Mouse (Mus musculus): ENCODE measurements at regions not wholly inside any gene's neighbourhood (a gene's known extent, or its start where the extent isn't known, plus 50 kb on each side); places are given as distances from the start of the nearest gene placed in this dataset.

DNA sequence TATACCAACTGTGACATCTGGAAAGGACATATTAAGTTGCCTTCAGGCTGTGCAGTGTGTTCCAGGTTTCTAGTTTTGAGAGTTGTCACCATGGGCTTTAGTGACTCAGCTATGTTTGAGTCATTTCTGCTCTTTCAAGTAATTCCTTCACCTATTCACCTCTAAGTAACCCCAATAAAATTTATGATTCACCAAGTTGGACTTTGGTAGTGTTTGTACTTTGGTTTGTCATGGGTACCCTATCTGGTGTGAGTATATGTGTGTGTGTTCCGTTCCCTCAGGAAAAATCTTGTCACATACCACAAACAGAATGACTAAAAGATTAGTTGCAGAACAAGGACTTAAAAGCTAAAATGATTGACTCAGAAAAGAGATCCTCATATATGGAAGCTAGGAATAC is 76.8 kb upstream of the Crbn start:
- Histone ChIP-seq H3K36me3 (ENCODE audit: control insufficient read depth, insufficient read depth, low read length) (no peaks in the 10 kb centered on the region), H3K27me3 (replicated peaks; ENCODE audit: control insufficient read depth, insufficient read depth, low read length) (no peaks in the 10 kb centered on the region), H3K4me1 (ENCODE audit: control insufficient read depth, insufficient read depth, low read length) (no peaks in the 10 kb centered on the region), H3K4me3 (ENCODE audit: insufficient read depth, low read depth, low read length) (no peak overlapping the region), H3K27ac (ENCODE audit: insufficient read depth, low read depth, low read length) (no peak overlapping the region)
- peak; percentile 2 for DNase-seq
- no peak for TF ChIP-seq POLR2A (IDR thresholded peaks at IDR 0.05; ENCODE audit: low read depth, low read length)
- TF ChIP-seq CTCF (conservative IDR thresholded peaks at IDR 0.05; ENCODE audit: insufficient read depth, insufficient read length, low read depth, low read length): no peak
- 70% methylated on average over 1 of the region's 1 CpGs for WGBS

DNA sequence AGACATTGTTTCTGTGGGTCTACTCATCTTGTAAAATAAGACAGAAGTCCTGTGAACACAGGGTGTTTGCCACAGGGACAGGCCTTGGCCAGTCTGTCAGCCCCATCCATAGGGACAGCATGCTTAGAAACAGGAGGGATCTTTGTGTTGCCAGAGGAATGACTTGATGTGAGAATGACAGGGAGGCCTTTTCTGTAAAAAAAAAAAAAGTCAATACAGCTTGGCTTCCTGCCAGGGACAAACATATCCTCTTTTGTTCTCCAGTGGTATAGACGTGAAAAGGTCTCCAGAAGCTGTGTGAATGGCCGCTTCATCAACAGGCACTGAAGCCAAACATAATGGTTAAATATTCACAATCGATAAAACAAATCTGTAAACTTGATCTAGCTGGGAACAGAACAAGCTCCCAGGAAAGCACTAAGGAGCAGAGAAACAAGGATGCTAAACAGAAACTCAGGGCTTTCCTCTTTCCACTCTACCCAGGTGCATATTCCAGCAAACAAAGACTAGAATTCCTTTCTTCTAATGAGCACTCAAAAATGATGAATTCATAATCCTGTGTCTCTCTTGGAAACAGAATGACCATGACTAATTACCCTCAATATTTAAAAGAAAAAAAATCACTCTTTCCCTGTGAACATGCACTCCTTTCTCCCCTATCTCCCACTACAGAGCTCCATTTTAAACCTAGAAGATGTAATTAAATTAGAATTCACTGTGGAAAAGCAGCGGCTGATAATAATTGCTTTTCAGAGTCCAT is 92.2 kb upstream of the Crbn start:
- TF ChIP-seq CTCF (conservative IDR thresholded peaks at IDR 0.05; ENCODE audit: insufficient read depth, insufficient read length, low read depth, low read length) (no peak), POLR2A (IDR thresholded peaks at IDR 0.05; ENCODE audit: low read depth, low read length) (no peak)
- no peak overlapping the region for H3K4me3 ChIP-seq (ENCODE audit: insufficient read depth, low read depth, low read length)
- H3K36me3 ChIP-seq (ENCODE audit: control insufficient read depth, insufficient read depth, low read length): no peaks in the 10 kb centered on the region
- DNase-seq: no peak
- WGBS: 59% methylated on average over 4 of the region's 4 CpGs
- H3K4me1 ChIP-seq (ENCODE audit: control insufficient read depth, insufficient read depth, low read length): no peaks in the 10 kb centered on the region
- H3K27ac ChIP-seq (ENCODE audit: insufficient read depth, low read depth, low read length): no peak overlapping the region
- no peaks in the 10 kb centered on the region for H3K27me3 ChIP-seq (replicated peaks; ENCODE audit: control insufficient read depth, insufficient read depth, low read length)

DNA sequence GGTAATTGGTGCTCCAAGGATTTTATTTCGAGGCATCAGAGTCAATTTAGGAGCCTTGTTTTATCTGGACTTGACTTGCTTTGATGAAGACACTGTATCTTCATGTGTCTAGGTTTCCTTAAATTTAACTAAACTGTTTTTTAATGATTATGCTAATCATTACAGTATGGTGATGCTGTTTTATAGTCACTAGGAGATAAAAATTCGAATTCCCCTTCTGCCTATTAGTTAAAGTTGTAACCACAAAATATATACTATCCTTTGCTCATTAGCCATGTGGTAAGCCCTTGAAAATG is 92.7 kb upstream of the Crbn start:
- no peak for DNase-seq
- no peaks in the 10 kb centered on the region for H3K36me3 ChIP-seq (ENCODE audit: control insufficient read depth, insufficient read depth, low read length)
- no peaks in the 10 kb centered on the region for H3K4me1 ChIP-seq (ENCODE audit: control insufficient read depth, insufficient read depth, low read length)
- no peak overlapping the region for H3K4me3 ChIP-seq (ENCODE audit: insufficient read depth, low read depth, low read length)
- H3K27ac ChIP-seq (ENCODE audit: insufficient read depth, low read depth, low read length): no peak overlapping the region
- WGBS: 47% methylated on average over 2 of the region's 2 CpGs
- no peaks in the 10 kb centered on the region for H3K27me3 ChIP-seq (replicated peaks; ENCODE audit: control insufficient read depth, insufficient read depth, low read length)
- TF ChIP-seq CTCF (conservative IDR thresholded peaks at IDR 0.05; ENCODE audit: insufficient read depth, insufficient read length, low read depth, low read length): no peak
- TF ChIP-seq POLR2A (IDR thresholded peaks at IDR 0.05; ENCODE audit: low read depth, low read length): no peak

DNA sequence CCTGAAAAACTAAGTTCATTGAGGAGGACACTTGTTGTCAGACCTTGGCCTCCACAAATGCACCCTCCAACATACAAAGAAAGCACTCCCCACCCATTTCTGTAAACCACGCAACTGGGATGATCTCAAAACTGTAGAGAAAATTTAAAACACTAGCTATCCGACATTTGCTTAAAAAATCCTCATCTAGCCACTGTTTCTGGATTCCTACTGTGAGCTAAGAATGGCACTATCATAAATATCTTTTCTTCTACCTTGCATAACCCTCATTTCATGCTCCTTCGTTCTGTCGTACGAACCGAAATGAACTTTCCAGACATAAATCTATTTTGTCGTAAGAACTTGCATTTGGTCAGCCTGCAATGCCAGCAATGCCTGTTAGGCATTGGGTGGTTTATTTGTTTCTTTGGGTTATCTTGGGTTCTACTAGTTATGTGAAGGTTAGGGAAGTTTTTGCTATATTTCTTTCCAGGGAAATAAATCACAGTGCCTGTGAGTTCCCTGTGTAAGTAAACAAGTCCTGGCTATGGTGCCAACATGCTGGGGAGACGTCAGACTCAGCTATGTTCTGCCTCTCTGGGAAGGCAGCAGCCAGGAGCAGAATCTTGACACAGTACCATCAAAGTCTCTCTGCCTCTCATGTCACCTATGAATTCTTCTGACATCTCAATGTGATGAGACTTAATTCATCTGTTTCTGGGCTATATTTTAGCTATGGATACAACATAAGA is 104.2 kb upstream of the Crbn start:
- 66% methylated on average over 8 of the region's 8 CpGs for WGBS
- no peaks in the 10 kb centered on the region for H3K4me1 ChIP-seq (ENCODE audit: control insufficient read depth, insufficient read depth, low read length)
- TF ChIP-seq CTCF (conservative IDR thresholded peaks at IDR 0.05; ENCODE audit: insufficient read depth, insufficient read length, low read depth, low read length) (no peak), POLR2A (IDR thresholded peaks at IDR 0.05; ENCODE audit: low read depth, low read length) (no peak)

DNA sequence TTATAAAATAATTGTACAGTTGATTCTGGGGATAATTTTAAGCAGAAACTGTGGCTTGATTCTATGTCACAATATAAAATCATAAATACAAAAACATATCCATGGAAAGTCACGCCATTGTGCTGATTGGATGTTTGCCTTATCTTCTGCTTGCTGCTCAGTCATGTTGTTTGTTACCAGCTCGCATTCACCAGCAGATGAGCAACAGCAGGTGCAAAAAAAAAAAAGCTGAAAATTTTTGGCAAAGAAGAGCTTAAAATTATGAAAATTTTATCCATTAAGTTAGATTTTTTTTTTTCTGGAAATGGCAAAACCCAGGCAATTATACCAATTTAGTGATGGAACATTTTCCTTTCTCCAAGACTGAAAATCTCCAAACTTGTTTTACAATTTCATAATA is 115.2 kb upstream of the Crbn start:
- Histone ChIP-seq H3K27me3 (replicated peaks; ENCODE audit: control insufficient read depth, insufficient read depth, low read length) (no peaks in the 10 kb centered on the region), H3K36me3 (ENCODE audit: control insufficient read depth, insufficient read depth, low read length) (no peaks in the 10 kb centered on the region), H3K4me3 (ENCODE audit: insufficient read depth, low read depth, low read length) (no peak overlapping the region), H3K4me1 (ENCODE audit: control insufficient read depth, insufficient read depth, low read length) (no peaks in the 10 kb centered on the region), H3K27ac (ENCODE audit: insufficient read depth, low read depth, low read length) (no peak overlapping the region)
- TF ChIP-seq CTCF (conservative IDR thresholded peaks at IDR 0.05; ENCODE audit: insufficient read depth, insufficient read length, low read depth, low read length) (no peak), POLR2A (IDR thresholded peaks at IDR 0.05; ENCODE audit: low read depth, low read length) (no peak)
- 88% methylated on average over 2 of the region's 2 CpGs for WGBS
- DNase-seq: no peak

More for the DNA sequence above, 104.2 kb upstream of the Crbn start:
- no peak overlapping the region for H3K27ac ChIP-seq (ENCODE audit: insufficient read depth, low read depth, low read length)
- no peaks in the 10 kb centered on the region for H3K27me3 ChIP-seq (replicated peaks; ENCODE audit: control insufficient read depth, insufficient read depth, low read length)
- DNase-seq: no peak
- H3K36me3 ChIP-seq (ENCODE audit: control insufficient read depth, insufficient read depth, low read length): no peaks in the 10 kb centered on the region
- H3K4me3 ChIP-seq (ENCODE audit: insufficient read depth, low read depth, low read length): no peak overlapping the region

DNA sequence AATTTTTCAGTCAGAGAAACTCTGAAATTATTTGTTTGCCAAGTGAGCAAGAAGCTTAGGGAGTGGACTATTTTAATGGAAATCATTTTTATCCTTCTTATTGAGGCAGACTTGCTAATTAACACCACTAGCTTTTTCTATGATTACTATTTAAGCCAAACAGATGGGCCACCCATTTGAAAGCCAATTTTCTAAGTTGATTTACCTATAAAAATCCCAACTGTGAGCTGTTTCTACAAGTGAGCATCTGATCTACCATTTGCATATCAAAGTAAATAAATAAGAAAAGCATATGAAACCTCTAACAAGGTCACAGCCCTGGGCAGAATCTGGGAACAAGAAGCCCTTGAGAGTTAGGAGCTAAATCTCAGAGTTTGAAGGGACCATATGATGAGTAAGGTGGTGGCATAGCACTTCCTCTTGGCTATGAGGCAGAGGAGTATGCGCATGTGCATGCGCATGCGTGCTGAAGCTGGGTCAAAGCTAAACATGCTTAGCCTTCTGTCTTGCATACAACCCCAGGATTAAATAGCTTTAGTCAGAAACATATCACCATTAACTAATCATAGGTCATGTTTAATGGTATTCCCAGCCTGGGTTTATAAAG is 116.9 kb upstream of the Crbn start:
- H3K27me3 ChIP-seq (replicated peaks; ENCODE audit: control insufficient read depth, insufficient read depth, low read length): no peaks in the 10 kb centered on the region
- WGBS: over 99% methylated on average over 3 of the region's 3 CpGs
- H3K27ac ChIP-seq (ENCODE audit: insufficient read depth, low read depth, low read length): no peak overlapping the region
- DNase-seq: no peak
- TF ChIP-seq CTCF (conservative IDR thresholded peaks at IDR 0.05; ENCODE audit: insufficient read depth, insufficient read length, low read depth, low read length): no peak
- no peaks in the 10 kb centered on the region for H3K36me3 ChIP-seq (ENCODE audit: control insufficient read depth, insufficient read depth, low read length)
- no peaks in the 10 kb centered on the region for H3K4me1 ChIP-seq (ENCODE audit: control insufficient read depth, insufficient read depth, low read length)
- no peak overlapping the region for H3K4me3 ChIP-seq (ENCODE audit: insufficient read depth, low read depth, low read length)

DNA sequence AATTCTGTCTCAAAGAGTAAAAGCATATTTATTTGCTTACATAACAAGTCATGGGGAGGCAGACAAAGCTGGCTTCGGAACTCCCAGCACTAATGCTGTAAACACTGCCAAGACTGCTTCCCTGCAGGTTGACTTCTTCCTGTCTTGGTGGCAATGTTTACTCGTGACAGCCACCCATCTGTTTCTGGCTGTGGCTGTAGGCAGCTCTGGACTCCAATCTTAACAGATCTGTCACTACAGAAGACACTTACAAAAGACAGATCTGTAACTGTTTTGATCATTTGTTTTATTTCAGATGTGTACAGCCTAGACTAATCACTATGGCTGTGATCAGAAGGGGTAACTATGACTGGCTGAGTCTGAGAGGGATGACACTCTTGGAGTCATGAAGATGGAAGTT is 121.1 kb upstream of the Crbn start:
- no peaks in the 10 kb centered on the region for H3K27me3 ChIP-seq (replicated peaks; ENCODE audit: control insufficient read depth, insufficient read depth, low read length)
- DNase-seq: no peak
- no peak overlapping the region for H3K4me3 ChIP-seq (ENCODE audit: insufficient read depth, low read depth, low read length)
- no peak overlapping the region for H3K27ac ChIP-seq (ENCODE audit: insufficient read depth, low read depth, low read length)
- no peaks in the 10 kb centered on the region for H3K36me3 ChIP-seq (ENCODE audit: control insufficient read depth, insufficient read depth, low read length)
- TF ChIP-seq POLR2A (IDR thresholded peaks at IDR 0.05; ENCODE audit: low read depth, low read length): no peak
- no peak for TF ChIP-seq CTCF (conservative IDR thresholded peaks at IDR 0.05; ENCODE audit: insufficient read depth, insufficient read length, low read depth, low read length)
- no peaks in the 10 kb centered on the region for H3K4me1 ChIP-seq (ENCODE audit: control insufficient read depth, insufficient read depth, low read length)
- 32% methylated on average over 2 of the region's 2 CpGs for WGBS

Measured in kidney, adult 2 months (tissue).